Mouse (Mus musculus): ENCODE measurements at regions not wholly inside any gene's neighbourhood (a gene's known extent, or its start where the extent isn't known, plus 50 kb on each side); places are given as distances from the start of the nearest gene placed in this dataset.

GRCm38 (mm10) chr16:87220201-87220600 lies 133.8 kb upstream of the N6amt1 start:
- TF ChIP-seq POLR2A (IDR thresholded peaks at IDR 0.05; ENCODE audit: borderline replicate concordance, extremely low read depth, low read depth, low read length) (no peak), CTCF (IDR thresholded peaks at IDR 0.05; ENCODE audit: insufficient read depth, low read length) (no peak)

Data from lung, adult 2 months (tissue).